Mouse (Mus musculus) thymus, adult 2 months (tissue): Measurements from ENCODE around the gene Pex14.

Experiments used
- CTCF ChIP-seq: fragments of 200-500 bp; IDR thresholded peaks from 2 replicates; pipeline ENCODE4 v1.5.1; 2012; ENCODE audit warnings: mild to moderate bottlenecking, control low read depth, low read length, moderate library complexity, borderline replicate concordance; ENCODE audit not compliant: control insufficient read depth, poor library complexity, insufficient read depth; ENCODE audit errors: extremely low read depth
- POLR2A ChIP-seq: fragments of 200-500 bp; IDR thresholded peaks from 2 replicates; pipeline ENCODE4 v1.6.1; 2012; ENCODE audit warnings: mild to moderate bottlenecking, low read length, control low read depth, moderate library complexity; ENCODE audit not compliant: control insufficient read depth, poor library complexity, insufficient read depth; ENCODE audit errors: extremely low read depth

DNA sequence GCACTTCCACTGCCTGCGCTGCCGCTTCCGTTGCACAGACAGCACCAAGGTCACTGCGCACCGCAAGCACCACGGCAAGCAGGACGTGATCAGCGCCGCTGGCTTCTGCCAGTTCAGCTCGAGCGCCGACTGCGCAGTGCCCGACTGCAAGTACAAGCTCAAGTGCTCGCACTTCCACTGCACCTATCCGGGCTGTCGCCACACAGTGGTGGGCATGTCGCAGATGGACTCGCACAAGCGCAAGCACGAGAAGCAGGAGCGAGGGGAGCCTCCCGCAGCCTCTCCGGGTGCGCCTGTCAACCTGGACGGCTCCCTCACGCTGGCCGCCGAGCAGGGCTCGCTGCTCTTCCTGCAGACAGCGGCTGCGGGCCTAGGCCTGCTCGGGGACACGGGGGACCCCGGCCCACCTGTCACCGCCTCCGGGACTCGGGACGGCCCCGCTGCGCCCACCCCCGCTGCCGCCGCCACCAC is 147.8 kb downstream of the Pex14 start:
- TF ChIP-seq POLR2A (no peak), CTCF (no peak)
